Mouse (Mus musculus) left cerebral cortex, adult 18-20 months (tissue): Measurements from ENCODE around the gene Homer2. TPM values are rescaled to one million over a fixed set of nuclear protein-coding genes. Genes with fewer than 3 reads are reported as not detected.

Experiments used
- DNase-seq, 2 experiments: peaks; one replicate each; pipeline ENCODE4 v3.0.0; 2021 to 2022; ENCODE audit warnings: low spot score in 2 of 2, mixed read lengths in 1 of 2
- total RNA-seq, 2 experiments: library from RNA; stranded (reverse); gene quantifications; 2 replicates each; pipeline ENCODE4 v1.2.3; 2021

Gene Homer2
- total RNA-seq, 2 experiments from 2014 or later = 63.3 to 65.4 TPM

DNA sequence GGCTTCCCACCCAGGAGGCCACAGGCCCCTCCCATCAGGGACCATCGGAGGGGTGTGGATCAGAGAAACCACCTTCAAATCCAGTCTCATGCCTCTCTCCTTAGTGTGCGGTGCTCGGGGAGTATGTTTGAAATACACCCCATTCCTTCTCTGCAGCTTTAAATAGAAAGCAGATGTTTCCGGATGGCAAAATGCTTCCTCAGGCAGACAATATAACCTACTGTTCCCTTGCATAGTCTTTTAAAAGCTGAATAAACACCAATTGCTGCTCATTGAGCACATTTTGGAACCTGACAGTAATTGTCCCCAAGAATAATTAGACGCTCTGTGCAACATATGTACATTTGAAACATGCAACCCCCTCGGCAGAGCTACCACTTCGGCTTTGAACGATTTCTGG is 53.3 kb downstream of the Homer2 start:
- DNase-seq = no peak

GRCm38 (mm10) chr7:81652296-81652695 is 55.0 kb downstream of the Homer2 start:
- DNase-seq = no peak

DNA sequence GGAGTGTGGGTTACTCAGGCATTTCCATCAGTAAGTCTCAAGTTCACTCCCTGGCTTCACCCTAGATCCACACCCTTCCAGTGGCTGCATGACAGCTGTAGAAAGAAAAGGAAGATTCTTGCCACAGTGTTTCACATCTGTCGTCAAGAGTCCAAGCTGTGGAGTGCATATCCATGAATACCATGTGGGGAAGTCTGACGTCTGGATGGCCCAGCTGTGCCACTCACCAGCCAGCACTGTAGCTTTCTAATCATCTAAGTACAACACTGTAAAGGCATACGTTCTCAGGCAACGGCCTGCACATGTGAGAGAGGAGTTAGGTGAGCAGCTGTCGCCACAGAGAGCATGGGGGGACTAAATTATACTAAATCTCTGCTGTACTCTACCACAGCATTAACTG is 56.0 kb downstream of the Homer2 start:
- no peak for DNase-seq

DNA sequence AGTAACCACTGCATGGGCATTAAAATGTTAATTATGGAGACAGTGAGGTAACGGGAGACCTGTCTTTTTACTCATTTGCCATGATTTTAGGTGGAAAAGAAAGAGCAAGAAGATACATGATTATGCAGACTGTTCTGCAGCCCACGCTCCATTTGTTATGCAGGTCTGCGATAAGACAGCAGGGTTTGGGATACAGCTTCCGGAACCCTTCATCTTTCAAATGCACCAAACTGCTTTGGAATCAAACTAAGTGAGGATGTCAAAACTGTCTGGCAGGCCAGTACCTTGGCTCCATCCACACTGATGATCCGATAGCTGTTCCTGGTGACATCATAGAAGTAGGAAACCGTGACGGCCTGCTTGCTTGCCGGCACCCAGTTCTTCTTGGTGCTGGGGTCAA is 58.1 kb downstream of the Homer2 start:
- peak in 1 of 2 experiments; percentile 48 for DNase-seq

DNA sequence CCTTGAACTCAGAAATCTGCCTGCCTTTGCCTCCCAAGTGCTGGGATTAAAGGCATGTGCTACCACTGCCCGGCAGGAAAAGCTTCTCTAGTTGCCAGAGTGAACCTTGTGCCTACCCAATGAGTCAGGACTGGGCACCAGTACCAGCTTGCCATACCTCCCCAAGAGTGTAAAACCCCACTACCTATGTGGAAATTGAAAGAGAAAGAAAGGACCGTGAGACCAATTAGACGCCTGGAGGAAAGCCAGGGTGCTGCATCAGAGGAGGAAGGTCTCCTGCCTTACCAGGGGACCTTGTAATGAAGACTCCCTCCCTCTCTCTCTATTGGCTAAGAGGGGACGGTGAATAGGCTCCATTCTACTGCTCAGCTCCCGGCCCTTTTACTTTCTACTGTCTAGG is 59.4 kb downstream of the Homer2 start:
- no peak for DNase-seq

- DNase-seq = no peak
Observed at GRCm38 (mm10) chr7:81644551-81645235, 62.6 kb downstream of the Homer2 start.

- DNase-seq = no peak
Observed at GRCm38 (mm10) chr7:81641101-81641500, 66.2 kb downstream of the Homer2 start.

GRCm38 (mm10) chr7:81632586-81632985 is 74.7 kb downstream of the Homer2 start:
- DNase-seq = no peak

- peak; percentile 28 to 52 for DNase-seq
Observed at GRCm38 (mm10) chr7:81631261-81631660, 76.1 kb downstream of the Homer2 start.

GRCm38 (mm10) chr7:81626460-81626859 is 80.9 kb downstream of the Homer2 start:
- no peak for DNase-seq

- no peak for DNase-seq
Observed at GRCm38 (mm10) chr7:81623767-81624166, 83.6 kb downstream of the Homer2 start.

GRCm38 (mm10) chr7:81622793-81623192 is 84.5 kb downstream of the Homer2 start:
- DNase-seq = no peak

- no peak for DNase-seq
Observed at GRCm38 (mm10) chr7:81615031-81615430, 92.3 kb downstream of the Homer2 start.

GRCm38 (mm10) chr7:81612856-81613635 is 94.3 kb downstream of the Homer2 start:
- no peak for DNase-seq

DNA sequence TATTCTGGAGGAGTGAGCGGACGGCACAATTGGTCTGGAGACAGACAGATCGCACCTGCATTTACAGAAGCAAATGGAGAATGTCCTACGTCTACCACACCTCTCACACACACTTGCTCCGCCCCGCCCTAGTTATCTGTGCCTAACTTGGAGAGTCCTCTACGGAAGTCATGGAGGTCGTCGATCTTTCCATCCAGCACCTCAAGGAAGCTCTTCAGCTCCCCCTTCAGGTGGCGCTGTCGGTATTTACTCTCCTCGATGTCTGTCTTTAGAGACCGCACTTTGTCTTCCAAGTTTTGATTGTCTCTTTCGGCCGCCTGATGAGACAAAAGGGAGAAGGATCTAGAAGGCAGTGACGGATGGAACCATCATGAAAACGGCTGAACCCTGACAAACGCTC is 97.2 kb downstream of the Homer2 start:
- DNase-seq = no peak

DNA sequence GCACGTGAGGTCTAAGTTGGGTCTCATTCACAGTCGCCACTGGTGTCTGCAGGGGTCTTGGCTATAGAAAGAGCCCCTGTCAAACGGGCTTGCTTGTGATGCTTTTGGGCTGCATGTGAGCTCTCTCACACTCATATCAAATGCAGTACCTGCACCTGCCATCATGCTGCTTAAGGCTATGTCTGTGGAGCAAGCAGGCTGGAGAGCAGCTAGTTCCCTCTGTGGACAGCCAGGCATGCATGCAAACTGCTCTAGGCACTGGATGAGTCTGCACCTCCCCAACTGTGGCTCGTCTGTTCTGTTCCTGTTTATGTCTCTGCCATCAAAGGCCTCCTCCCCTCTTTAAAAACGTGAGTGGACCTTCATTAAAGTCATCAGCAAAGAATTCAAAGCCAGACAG is 100.9 kb downstream of the Homer2 start:
- DNase-seq = no peak

DNA sequence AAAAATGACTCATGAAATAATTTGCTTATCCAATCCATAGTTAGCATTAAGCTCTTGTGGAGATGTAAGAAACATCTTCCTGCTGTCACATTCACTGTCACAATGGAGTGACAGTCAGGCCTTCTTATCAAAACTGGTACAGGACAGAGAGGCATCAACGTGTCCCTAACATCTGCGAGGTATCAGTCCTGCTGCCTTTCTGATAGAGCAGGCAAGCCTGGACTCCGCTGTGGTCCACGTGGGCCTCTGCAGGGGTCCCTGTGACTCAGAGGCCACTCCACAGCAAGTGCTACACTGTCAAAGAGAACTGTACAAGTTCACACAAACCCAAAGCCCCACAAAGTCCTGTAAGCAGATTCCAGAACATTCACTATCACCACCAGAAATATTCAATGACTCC is 101.8 kb downstream of the Homer2 start:
- no peak for DNase-seq

DNA sequence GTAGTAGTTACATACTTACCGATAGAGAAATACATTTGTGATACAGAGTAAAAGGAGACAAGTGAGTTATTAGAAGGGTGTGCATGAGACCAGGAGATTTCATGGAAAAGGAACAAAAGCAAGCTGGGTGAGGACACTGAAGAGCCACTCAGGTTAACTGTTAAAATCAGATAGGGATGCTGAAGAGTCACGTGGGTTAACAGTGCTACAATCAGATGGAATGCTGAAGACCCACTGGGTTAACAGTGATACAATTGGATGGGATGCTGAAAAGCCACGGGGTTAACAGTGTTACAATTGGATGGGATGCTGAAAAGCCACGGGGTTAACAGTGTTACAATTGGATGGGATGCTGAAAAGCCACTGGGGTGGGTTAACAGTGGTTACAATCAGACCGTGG is 102.3 kb downstream of the Homer2 start:
- no peak for DNase-seq

GRCm38 (mm10) chr7:81599379-81600280 is 107.7 kb downstream of the Homer2 start:
- DNase-seq = peak in 1 of 2 experiments; percentile 33

DNA sequence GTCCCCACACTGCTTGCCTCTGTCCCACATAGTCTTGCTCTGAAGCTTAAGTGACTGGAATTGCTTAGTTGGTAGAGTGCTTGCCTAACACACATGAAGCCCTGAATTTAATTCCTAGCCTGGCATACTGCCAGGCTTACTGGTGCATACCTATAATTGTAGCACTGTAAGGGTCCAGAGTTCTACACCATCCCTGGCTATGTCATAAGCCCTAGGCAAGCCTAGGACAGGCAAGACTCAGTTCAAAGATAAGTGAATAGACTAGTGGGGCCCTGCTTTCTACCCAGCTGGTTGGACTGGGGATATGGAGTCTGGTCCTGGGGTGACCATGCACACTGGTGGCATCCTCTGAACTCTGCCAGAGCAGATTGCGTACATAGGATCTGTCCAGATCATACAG is 109.7 kb downstream of the Homer2 start:
- DNase-seq = no peak

DNA sequence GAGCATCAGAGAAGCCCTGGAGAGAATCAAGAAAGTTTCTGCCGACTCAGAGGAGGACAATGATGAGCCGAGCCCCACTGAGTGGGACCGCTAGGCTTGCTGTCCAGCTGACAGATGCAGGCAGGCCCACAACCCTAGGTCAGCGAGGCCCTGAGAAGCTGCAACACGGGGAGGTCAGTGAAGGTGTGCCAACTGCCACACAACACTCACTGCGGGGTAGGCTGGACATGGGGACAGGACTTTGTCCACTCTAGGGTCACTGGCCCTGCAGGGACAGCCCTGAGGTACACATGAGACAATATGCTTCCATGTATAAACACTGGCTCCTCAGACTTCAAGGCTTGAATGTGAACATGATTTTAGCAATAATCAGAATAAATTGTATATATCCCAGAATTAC is 111.2 kb downstream of the Homer2 start:
- DNase-seq = no peak

DNA sequence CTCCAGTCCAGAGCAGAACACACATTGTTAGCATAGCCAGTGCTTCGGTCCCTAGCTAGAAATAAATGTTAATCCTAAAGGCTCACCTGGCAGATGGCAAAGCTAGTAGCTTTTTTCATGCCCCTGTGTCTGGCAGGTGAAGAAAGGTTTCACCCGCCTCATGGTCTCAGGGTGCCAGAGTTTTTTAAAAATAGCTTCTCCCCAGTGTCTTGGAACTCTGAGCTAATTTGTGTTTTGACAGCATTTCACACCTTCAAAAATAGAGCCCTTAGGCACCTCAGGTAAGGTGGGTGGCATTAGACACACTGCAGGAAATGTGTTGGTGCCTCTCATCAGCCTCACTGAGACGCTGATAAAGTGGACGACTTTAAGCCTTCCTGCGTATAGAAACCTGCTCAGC is 112.3 kb downstream of the Homer2 start:
- DNase-seq = no peak
